Mouse (Mus musculus) left cerebral cortex, postnatal 4 days (tissue): ENCODE measurements around the gene Ccdc124. TPM values are rescaled to one million over a fixed set of nuclear protein-coding genes. Genes with fewer than 3 reads are reported as not detected.
A peak's percentile ranks its signal among the peaks of the same experiment; 100 is the strongest.
"Not testable (repeated sequence)": the region's sequence is repeated elsewhere in the genome, so short reads cannot be mapped to it uniquely, and the experiment has no call there.

Experiments used
- DNase-seq: peaks from one replicate; pipeline ENCODE4 v3.0.0-alpha.2; 2022
- intact Hi-C: fragments of 180-260 bp; cut with DNase I; formaldehyde crosslinking; loops from one replicate; pipeline ENCODE4 v1.15.1; 2025
- total RNA-seq, 2 experiments: library from RNA; stranded (reverse); gene quantifications; 2 replicates each; pipeline ENCODE4 v1.2.3; 2021

The Ccdc124 gene
- total RNA-seq, 2 experiments from 2014 or later, result 86.2 to 89.3 TPM

DNA sequence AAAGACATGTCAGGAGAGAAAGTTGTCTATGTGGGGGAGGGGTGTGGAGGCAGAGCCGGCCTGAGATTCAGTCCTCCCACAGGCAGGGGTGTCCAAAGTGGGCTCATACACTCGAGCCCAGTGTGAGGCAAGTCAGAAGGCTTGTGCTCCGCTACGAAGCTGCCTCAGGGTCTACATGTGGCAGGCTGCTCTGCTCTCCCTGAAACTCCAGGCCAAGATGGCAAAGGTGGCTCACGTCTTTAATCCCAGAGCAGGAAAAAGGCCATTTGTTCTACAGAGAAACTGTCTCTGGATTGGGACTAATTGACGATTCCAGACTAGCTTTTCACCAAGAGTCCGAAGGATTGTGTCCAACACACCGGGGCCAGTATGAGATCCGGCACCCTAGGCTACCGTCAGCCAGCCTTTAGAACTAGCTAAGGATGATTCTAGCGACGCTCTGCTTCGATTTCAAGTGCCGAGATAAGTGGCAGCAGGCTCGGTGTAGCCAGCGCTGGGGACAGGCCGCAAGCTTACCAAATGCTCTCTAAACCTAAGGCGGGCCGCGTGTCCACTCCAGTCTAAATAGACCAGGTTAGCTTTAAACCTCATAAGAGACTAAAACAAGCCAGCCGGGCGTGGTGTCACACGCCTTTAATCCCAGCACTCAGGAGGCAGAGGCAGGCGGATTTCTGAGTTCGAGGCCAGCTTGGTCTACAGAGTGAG is 22.7 kb upstream of the Ccdc124 start:
- intact Hi-C loops, result loop anchor here (10.0 kb wide), 1 partner anchor 468 kb away; the partner anchor contains the start of gene Use1
- no peak for DNase-seq

DNA sequence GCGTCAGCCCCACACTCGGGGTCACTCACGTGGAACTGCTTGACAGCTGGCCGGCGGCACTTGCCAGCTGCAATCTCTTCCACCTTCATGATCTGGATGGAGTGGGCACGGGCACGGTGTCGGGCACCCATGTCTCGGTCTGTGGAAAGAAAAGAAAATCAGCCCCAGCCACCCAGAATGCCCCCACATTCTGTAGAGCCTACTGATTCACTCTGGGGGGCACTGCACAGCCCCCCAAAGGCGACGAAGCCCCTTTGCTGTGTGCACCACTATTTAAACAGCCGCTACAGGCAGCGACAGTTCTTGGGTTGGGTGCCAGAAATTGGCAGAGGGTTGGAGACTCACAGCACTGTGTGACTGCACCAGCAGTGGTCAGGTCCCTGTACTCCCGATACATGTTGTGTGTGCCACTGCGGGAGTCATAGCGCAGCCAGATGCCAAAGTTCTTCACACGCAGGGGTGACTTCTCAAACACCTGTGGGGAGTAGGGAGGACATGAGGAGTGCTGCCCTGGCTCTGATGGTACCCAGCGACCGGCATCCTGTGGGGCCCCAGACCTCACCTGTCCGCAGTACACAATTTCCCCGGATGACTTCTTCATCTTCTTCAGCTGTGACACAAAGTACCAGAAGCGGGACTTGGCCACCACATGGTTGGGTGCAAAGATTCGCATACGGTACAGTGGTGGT is 22.0 kb upstream of the Ccdc124 start:
- DNase-seq, result not testable (repeated sequence)
- intact Hi-C loops, result loop anchor here (10.0 kb wide), 1 partner anchor 469 kb away; the partner anchor contains the start of gene Use1

DNA sequence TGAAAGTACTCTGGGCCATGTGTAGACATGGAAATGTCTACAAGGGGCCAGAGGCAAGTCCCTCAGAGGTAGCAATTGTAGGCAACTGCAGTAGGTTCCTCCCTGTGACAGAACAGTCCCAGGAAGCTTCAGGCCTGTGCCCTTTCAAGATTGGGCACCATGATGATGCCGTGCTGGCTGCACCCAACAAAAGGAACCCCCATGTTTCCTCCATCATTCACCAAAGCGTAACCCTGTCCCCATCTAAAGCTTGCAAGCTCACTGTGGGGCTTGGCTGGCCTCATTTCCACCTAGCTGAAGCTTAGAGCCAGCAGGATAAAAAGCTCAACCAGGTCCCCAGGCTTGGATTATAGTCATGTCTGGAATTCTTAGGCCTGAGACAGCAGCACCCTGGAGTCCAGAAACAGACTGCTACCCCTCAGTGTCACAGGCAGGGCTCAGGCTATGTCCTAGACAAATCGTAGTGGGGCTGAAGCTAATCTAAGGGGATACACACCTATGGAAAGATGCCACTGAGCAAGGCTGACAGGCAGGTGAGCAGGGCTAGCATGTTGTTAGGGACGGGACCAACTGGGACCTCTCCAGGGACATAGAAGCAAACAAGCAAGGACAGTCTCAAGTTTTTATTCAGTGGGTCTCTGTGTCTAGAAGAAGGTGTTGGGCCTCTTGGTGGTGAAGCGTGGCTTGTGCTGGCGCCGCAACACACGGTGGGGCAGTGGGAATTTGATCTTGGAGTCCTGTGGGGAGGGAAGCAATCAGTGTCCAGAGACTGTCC is 21.2 kb upstream of the Ccdc124 start:
- intact Hi-C loops, result loop anchor here (10.0 kb wide), 1 partner anchor 470 kb away; the partner anchor contains the start of gene Use1
- no peak for DNase-seq

DNA sequence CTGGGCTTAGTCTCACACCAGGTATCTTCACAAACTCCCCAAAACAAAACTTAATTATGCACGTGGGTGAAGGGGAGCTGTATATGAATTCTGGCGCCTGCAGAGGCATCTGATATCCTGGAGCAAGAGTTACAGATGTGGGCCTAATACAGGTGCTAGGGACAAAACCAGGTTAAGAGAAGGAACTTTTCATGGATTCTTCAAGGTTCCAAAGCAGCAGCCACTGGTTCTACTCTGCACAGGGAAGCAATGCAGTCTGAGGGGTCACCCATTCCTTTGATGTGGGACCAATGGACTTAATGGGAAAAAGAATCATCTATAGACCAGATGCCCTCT is 20.6 kb upstream of the Ccdc124 start:
- intact Hi-C loops, result loop anchor here (10.0 kb wide), 1 partner anchor 470 kb away; the partner anchor contains the start of gene Use1
- DNase-seq, result no peak

DNA sequence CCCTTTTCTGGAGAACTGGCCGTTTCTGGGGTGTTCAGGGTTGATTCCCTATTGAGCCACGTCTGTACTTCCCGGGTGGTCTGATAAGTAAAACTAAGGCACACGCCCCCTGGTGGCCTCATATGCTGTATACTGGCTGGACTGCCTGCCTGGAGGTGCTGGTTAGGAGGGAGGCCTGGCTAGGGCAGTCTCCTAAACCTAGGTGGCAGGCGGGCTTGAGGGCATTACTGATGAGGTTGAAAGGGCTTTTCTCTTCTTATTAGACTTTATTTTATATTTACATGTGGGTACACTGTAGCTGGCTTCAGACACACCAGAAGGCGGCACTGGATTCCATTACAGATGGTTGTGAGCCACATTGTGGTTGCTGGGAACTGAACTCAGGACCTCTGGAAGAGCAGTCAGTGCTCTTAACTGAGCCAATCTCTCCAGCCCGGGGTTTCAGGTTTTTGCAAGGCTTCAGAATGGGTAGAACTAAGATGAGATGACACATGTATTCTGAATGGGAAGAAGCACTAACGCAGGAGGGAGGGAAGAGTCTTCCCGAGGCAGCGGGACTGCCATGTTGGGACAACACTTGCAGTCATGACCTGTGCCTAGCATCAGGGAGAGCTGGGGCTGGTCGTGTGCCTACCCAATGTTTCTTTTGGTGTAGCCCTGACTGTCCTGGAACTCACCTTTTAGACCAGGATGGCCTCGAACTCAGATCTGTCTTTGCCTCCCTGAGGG is 20.1 kb upstream of the Ccdc124 start:
- DNase-seq, result peak; percentile 84
- intact Hi-C loops, result loop anchor here (10.0 kb wide), 1 partner anchor 471 kb away; the partner anchor contains the start of gene Use1

DNA sequence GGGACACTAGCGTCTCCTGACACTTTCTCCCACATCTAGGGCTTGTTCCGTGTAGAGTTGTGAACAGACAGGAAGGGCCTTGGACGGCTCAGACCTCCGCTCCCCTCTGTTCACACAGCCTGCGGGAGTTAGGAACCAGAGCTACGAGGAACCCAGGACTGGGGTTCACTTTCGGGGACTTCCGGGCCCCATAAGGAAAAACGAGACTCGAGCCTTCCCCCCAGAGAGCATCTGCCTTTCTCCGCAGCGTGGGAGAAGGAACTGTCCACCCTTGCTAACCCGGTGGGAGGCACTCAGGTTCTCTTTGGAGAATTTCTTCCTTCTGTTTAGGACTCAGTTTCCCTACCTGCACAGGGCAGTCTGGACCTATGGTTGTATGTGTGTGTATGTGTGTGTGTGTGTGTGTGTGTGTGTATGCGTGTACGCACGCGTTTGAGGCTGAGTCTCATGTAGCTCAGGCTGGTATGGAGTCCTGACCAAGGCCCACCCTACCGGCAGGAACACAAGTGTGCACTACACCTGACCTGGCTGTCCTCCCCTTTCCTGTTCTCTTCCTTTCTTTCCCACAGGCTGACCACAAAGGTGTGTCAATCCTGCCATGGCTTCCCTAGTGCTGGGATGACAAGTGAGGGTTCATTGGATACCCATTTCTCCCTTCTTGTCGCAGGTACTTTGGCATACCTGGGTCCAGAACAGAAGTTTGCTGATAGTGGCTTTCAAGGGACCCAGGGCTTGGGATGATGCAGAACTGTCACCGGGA is 19.3 kb upstream of the Ccdc124 start:
- no peak for DNase-seq
- intact Hi-C loops, result loop anchor here (10.0 kb wide), 1 partner anchor 472 kb away; the partner anchor contains the start of gene Use1

DNA sequence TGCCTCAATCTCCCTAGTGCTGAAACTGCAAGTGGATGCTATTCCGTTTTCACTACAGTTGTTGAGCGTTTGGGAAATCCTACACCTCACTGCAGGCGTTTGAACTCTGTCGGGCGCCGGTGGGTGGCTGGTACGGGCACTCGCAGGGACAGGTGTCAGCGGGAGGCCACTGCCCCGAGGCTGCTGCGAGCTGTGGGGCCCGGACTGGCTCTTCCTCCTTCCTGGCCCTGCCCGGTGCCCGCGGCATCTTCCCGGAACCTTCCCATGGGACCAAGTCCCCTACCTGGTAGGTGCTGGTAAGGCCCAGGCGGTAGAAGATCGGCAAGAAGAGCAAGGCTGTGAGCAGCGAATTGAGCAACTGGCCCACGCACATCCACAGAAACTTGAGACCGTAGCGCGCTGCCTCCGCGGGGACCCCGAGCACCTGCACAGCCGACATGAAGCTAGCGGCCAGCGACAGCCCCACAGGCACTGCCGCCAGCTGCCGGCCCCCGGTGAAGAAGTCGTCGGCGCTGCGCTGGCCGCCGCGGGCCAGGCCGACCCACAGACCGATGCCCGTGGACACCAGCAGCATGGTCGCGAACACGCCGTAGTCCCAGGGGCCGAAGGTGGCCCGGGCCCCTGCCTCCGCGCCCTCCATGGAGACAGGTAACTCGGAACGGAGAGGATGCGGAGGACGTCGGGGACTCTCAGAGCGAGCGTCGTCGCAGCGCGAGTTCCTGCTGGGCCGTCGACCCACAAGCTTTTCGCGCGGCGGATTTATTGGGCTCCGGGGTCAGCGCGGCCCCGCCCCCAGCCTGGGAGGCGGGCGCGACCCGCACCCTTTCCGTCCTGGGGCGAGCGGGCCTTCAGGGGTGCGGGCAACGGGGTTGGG is 18.5 kb upstream of the Ccdc124 start, which contains the start of gene Slc5a5:
TSS of gene Slc5a5 (minus strand) at position 736 of the 874 bp plus-strand sequence.
- DNase-seq, result no peak
- intact Hi-C loops, result loop anchor here (10.0 kb wide), 1 partner anchor 473 kb away; the partner anchor contains the start of gene Use1

DNA sequence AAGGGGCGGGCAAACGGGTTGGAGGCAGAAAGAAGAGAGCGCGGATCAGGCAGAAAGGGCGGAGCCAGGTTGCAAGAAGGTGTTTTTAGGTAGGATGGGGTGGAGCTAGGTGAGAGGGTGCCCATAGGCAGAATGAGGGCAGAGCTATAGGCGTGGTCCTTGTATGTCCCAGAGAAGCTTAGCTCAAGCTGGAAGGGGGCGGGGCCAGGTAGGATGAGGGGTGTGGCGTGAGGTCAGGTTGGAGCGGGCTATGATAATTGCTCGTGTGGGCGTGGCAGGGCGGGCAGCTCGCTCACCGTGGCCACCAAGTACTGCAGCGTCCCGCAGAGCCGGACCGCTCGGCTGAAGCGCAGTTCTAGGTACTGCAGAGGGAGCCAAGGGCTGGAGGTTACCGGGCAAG is 17.6 kb upstream of the Ccdc124 start:
- intact Hi-C loops, result loop anchor here (10.0 kb wide), 1 partner anchor 473 kb away; the partner anchor contains the start of gene Use1
- DNase-seq, result no peak

DNA sequence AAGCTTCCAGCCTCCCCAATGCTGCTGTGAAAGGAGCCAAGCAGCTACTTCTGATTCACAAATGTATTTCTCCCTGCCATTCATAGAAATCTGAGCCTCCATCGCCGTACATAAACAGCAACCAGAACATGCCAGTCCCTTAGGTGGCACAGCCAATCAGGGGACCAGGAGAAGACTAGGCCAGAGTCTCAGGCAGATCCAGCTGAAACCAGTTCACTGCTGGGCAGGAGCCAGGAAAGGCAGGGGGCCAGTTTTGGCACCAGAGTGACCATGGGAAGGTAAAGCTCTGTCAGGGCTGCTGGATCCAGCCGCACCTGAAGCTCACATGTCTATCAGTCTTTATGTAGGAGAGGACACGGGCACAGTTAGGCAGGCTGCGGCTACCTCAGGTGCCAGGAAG is 16.9 kb upstream of the Ccdc124 start:
- DNase-seq, result no peak
- intact Hi-C loops, result loop anchor here (10.0 kb wide), 1 partner anchor 474 kb away; the partner anchor contains the start of gene Use1

DNA sequence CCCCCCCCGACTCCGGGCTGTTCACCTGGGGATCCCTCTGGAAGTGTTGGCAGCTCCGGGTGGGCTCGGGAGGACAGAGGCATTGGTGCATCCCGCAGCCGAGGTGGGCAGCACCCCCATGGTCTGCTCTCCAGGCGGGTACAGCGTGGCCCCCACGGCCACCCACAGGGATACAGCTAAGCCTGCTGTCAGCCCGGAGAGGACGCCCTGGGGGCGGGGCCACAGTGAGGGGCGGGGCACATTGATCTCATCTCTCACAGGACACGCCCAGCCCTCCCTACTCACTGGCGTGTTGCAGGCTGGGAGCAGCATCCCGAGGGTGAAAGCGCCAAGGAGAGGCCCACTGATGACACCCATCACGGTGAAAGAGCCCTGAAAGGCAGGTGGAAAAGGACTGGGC is 13.9 kb upstream of the Ccdc124 start:
- intact Hi-C loops, result no loop called here
- no peak for DNase-seq

DNA sequence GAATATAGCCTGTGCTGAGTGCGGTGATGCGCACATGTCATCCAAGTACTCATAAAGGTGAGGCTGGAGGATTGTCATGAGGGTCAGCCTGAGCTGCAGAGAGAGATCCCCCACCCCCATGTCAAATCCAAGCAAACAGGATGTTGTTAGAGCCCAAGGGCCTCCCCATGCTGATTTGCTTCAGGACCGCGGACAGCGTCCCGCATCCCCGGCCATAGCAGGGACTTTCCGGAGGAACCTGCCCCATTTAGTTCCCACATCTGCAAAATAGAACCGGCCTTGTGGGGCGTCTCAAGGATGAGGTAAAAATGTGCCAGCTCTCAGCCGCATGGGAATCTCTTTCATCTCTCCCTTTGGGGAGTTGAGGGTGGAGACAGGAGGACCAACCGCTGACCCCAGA is 11.9 kb upstream of the Ccdc124 start:
- no peak for DNase-seq
- intact Hi-C loops, result no loop called here

DNA sequence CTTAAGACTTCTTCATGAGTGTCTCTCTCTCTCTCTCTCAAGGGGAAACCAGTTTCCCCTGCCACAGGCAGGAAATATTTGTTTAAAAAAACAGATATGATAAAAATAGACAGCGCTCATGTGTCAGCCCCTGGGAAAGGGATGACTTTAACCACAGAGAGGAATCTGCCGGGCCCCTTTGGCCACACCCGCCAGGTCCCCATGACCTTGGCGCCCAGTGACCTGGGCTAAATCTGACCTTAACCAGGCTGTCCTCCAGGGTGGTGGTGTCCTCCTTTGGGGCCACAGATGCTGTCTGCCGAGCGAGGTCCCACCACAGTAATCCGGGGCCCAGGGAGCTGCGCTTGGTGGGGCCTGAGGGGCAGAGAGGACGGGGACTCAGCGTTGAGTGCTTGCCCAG is 10.9 kb upstream of the Ccdc124 start:
- DNase-seq, result no peak
- intact Hi-C loops, result no loop called here

DNA sequence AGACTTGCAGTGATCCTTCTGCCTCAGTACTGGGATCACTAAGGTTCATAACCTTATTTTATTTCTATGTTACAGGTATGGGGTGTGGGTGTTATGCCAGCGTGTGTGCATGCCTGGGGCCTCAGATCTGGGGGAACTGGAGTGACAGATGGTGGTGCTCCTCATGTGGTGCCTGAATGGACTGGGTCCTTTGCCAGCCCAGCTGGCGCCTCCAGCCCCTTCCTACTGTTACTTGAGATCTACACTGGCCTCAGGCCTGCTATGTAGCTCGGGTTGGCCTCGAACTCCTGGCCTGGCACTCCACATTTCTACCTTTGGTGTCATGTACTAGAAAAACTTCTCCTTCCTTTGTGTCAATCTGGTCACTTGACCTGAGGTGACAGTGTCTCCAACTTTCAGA is 10.5 kb upstream of the Ccdc124 start:
- DNase-seq, result no peak
- intact Hi-C loops, result no loop called here

DNA sequence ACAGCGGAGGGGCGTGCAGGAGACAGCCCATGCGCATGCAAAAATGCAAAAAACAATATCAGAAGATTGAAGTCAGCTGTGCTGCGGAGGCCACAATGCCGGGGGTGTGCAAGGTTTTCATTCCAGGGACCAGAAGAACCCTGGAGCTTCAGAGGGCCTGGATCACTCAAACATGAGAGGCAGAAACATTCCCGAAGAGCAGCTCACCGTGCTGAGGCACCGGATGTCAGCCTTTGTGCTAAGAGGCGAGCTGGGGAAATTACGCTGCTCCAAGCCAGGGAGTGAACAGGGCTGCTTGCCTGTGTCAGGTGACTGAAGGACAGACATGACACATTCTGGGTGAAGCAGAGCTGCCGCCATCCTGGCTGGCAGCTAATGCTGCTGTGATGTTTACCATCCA is 6.8 kb upstream of the Ccdc124 start:
- no peak for DNase-seq
- intact Hi-C loops, result no loop called here

DNA sequence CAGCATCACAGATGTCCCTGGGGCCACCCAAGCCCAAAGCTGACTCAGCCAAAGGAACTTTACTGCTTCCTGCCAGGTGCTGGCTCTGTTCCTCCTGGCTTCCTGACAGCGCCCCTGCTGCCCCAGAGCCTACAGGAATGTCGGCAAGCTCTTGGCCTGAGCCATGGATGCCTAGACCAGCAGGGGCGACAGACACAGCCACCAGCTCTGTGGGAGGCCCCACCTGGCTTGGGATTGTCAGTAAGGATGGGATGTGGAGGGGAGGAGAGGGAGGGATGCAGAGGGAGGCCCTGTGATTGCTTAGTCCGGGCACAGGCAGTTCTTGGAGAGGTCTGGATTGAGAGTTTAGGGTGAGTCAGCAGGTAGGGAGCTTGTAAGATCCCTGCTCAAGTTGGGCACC is 6.4 kb upstream of the Ccdc124 start:
- intact Hi-C loops, result no loop called here
- DNase-seq, result peak; percentile 85

DNA sequence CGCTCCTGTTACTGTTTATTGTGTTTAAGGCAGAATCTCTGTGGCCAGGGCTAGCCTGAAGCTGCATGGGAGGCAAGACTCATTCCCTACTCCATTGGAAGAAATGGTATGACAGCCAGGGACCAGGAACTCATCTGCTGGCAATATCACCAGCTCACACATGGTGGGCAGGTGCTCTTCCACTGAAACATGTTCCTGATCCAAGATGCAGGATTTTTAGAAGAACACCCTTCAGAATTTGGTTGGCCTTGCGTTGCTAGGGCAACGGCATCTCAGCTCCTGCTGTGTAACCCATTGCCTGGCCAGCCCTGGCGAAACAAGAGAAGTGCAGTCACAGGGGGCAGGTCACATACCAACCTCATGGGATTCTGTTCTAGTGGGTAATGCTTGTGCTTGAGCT is 5.8 kb upstream of the Ccdc124 start:
- intact Hi-C loops, result no loop called here

DNA sequence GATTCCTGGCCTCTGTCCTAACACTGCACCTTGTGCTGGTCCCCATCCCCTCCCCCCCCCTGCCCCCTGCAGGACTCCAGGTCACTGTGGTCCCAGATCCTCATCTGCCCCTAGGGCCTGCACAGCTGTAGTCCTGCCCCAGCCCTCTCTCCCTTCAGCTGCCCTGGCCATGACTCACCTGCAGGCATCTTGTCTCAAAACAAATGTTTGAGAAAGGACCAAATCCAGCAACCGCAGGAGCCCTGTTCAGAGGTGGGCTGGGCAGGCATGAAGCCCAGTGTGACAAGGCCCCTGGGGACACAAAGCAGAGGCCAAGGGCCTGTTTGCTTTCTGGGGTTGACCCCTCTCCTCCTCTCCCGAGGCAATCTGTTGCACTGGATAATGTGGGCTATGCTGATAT is 4.4 kb upstream of the Ccdc124 start:
- intact Hi-C loops, result no loop called here

More for the DNA sequence above, 5.8 kb upstream of the Ccdc124 start:
- no peak for DNase-seq

DNA sequence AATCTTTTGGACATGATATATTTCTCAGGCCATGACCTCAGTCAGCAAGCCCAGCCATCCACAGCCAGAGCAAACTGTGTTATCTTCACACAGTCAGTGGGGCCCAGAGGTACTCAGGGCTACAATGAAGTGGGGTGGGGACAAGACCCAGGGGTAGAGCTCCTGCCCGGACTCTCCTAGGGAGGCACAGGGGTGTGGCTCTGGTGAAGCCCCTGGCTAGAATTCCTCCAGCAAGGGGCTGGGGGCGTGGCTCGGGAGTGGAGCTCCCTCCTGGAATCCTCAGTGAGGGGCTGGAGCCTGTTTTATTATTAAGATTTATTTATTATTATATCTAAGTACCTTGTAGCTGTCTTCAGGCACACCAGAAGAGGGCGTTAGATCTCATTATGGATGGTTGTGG is 2.6 kb upstream of the Ccdc124 start:
- intact Hi-C loops, result no loop called here
- no peak for DNase-seq

More for the DNA sequence above, 4.4 kb upstream of the Ccdc124 start:
- DNase-seq, result no peak

DNA sequence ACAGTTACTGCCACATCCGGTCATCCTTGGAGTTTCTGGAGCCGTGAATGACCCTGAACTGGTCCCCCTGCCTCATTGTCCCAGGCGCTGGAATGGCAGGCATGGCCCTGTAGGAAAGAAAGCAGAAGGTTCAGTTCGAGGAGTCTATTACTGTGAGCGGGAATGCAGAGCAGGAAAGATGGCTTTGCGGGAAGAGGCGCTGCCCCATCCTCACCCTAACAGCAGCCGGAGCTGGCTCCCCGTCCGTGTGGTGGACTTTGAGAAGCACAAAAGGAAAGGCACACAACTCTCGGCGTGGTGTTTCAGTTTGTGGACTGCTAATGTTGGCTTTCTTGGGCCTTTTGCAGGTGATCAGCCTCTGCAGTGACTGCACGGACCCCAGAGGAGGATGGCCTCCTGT is 706 bp upstream of the Ccdc124 start:
- no peak for DNase-seq
- intact Hi-C loops, result no loop called here
